Mouse (Mus musculus): ENCODE results near the gene Wbp1.

Wbp1 gene

GRCm38 (mm10) chr6:83140044-83140443 lies 18.7 kb upstream of the Wbp1 start:
- no peak for DNase-seq (ENCODE audit: inconsistent ontology term)

- DNase-seq (ENCODE audit: inconsistent ontology term) = peak; percentile 56
Measured at GRCm38 (mm10) chr6:83138056-83138455, 16.7 kb upstream of the Wbp1 start.

GRCm38 (mm10) chr6:83137576-83137950 lies 16.2 kb upstream of the Wbp1 start:
- DNase-seq (ENCODE audit: inconsistent ontology term) = peak; percentile 84

GRCm38 (mm10) chr6:83136881-83137575 lies 15.7 kb upstream of the Wbp1 start:
- DNase-seq (ENCODE audit: inconsistent ontology term) = peak; percentile 84

- DNase-seq (ENCODE audit: inconsistent ontology term) = peak; percentile 22
Measured at GRCm38 (mm10) chr6:83136291-83136880, 15.0 kb upstream of the Wbp1 start.

- DNase-seq (ENCODE audit: inconsistent ontology term) = no peak
Measured at GRCm38 (mm10) chr6:83135571-83136161, 14.3 kb upstream of the Wbp1 start.

GRCm38 (mm10) chr6:83134951-83135513 lies 13.7 kb upstream of the Wbp1 start, which contains the start of gene Rtkn:
Gene Rtkn, plus strand, starts transcription at chr6:83135463.
- DNase-seq (ENCODE audit: inconsistent ontology term) = no peak

GRCm38 (mm10) chr6:83134226-83134625 lies 12.9 kb upstream of the Wbp1 start:
- no peak for DNase-seq (ENCODE audit: inconsistent ontology term)

- DNase-seq (ENCODE audit: inconsistent ontology term) = no peak
Measured at GRCm38 (mm10) chr6:83132176-83132919, 11.0 kb upstream of the Wbp1 start.

GRCm38 (mm10) chr6:83131469-83132034 lies 10.2 kb upstream of the Wbp1 start:
- DNase-seq (ENCODE audit: inconsistent ontology term) = no peak

- no peak for DNase-seq (ENCODE audit: inconsistent ontology term)
Measured at GRCm38 (mm10) chr6:83127419-83127818, 6.1 kb upstream of the Wbp1 start.

GRCm38 (mm10) chr6:83125331-83125730 lies 4.0 kb upstream of the Wbp1 start, which contains the start of gene Ino80b:
Gene Ino80b, minus strand, starts transcription at chr6:83125431.
- no peak for DNase-seq (ENCODE audit: inconsistent ontology term)

GRCm38 (mm10) chr6:83124851-83125312 lies 3.5 kb upstream of the Wbp1 start:
- peak; percentile 90 for DNase-seq (ENCODE audit: inconsistent ontology term)

GRCm38 (mm10) chr6:83122961-83123360 lies 1.6 kb upstream of the Wbp1 start:
- no peak for DNase-seq (ENCODE audit: inconsistent ontology term)

GRCm38 (mm10) chr6:83121863-83122710 lies 728 bp upstream of the Wbp1 start:
- DNase-seq (ENCODE audit: inconsistent ontology term) = no peak

- DNase-seq (ENCODE audit: inconsistent ontology term) = no peak
Measured at GRCm38 (mm10) chr6:83119734-83120051, 1.7 kb downstream of the Wbp1 start.

GRCm38 (mm10) chr6:83118825-83119733 lies 2.3 kb downstream of the Wbp1 start:
- no peak for DNase-seq (ENCODE audit: inconsistent ontology term)

GRCm38 (mm10) chr6:83118369-83118768 lies 3.0 kb downstream of the Wbp1 start:
- no peak for DNase-seq (ENCODE audit: inconsistent ontology term)

GRCm38 (mm10) chr6:83117616-83118015 lies 3.7 kb downstream of the Wbp1 start:
- DNase-seq (ENCODE audit: inconsistent ontology term) = no peak

- DNase-seq (ENCODE audit: inconsistent ontology term) = no peak
Measured at GRCm38 (mm10) chr6:83117165-83117438, 4.3 kb downstream of the Wbp1 start.

Measured in Muller cell, postnatal 12 days (primary cell).